Mouse (Mus musculus): ENCODE measurements around the gene Mob3a.

DNA sequence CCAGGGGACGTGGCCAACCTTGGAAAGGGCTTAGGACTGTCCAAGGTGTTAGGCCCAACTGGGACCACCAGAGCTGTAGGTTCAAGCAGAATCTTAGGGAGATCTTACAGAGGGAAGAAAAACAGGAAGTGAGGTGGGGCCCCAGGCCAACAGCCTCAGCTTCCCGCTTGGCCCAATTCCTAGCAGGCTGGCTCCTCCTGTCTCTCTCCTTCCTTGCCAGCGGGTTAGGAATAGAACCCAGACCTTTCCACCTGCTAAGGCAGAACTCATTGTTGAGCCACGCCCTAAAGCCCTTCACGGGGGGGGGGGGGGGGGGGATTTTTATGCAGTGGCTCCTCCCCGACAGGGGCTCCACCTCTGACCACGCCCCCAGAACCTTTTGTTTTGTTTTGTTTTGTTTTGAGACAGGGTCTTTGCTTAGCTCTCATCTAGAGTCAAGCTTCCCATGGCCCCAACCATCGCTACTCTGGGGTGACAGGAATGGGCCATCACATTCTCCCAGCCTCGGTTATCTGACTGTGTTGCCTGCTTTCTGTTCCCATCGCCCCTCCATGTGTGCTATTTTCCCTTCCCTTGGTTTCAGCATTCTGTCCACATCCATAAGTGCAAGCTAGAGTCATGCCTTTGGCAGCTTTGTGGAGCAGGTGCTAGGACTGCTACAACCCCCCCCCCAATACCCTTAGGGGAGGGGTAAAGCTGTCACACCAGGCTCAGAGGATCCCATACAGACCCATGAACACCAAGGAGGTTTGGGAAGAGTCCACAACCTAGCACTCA, 23.0 kb downstream of the Mob3a start:
- no peak for TF ChIP-seq MAX (IDR thresholded peaks at IDR 0.05)
- no peak for TF ChIP-seq CTCF (IDR thresholded peaks at IDR 0.05; ENCODE audit: control insufficient read depth, insufficient read depth, insufficient read length)
- TF ChIP-seq MYOD1 (IDR thresholded peaks at IDR 0.05; ENCODE audit: control insufficient read depth, insufficient read length, low read depth): no peak
- no peak for TF ChIP-seq USF1 (IDR thresholded peaks at IDR 0.05; ENCODE audit: low read depth)
- TF ChIP-seq CEBPB (IDR thresholded peaks at IDR 0.05; ENCODE audit: low read depth): no peak
- no peak for TF ChIP-seq MYOG (IDR thresholded peaks at IDR 0.05; ENCODE audit: control insufficient read depth, extremely low read depth, insufficient read length)
- no peak for TF ChIP-seq FOSL1 (IDR thresholded peaks at IDR 0.05; ENCODE audit: insufficient read depth, low read length, poor library complexity, severe bottlenecking)

All from C2C12 (cell line).